Mouse (Mus musculus): ENCODE results near the gene Tenm4.

- TF ChIP-seq CTCF (IDR thresholded peaks at IDR 0.05; ENCODE audit: low read depth) (no peak), EP300 (IDR thresholded peaks at IDR 0.05; ENCODE audit: low read depth) (no peak)
Observed at GRCm38 (mm10) chr7:96363311-96363710, 192.3 kb downstream of the Tenm4 start.

Measured in liver, embryonic 14.5 days (tissue).